Mouse (Mus musculus): ENCODE data around the gene Htr6.

The Htr6 gene

DNA sequence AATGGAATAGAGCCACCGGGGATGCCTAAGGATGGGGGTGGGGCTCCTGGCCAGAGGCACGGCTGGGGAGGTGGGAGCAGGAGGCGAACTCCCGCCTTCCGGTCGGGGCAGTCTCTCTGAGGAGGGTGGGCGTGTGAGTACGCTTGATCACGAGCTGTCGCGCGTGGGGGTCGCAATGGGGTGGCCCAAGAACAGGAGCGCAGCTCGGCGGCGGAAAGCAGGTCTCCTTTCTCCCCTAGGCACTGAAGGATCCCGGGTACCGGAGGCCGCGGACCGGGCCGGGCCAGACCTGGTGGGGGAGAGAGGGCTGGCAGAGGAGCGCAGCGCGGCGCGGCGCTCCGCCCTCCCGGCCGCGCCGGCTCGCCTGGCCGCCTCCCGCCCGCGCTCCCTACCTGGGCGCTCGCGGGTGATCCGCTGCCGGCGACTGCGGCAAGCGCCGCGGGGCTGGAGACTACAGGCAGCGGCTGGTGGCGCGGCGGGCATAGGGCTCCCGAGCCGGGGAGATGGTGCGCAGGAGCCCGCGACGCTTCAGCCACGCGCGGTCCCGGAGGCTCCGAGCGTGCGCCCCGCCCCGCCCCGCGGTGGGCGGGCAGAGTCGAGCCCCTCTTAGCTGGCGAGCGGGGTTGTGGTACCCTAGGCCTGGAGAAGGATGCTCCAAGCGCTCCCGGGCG, at the start of gene Htr6:
Gene Htr6 (minus strand): TSS at position 530 of the 671 bp plus-strand sequence.
- no peak for DNase-seq (ENCODE audit: low read depth, low spot score)

DNA sequence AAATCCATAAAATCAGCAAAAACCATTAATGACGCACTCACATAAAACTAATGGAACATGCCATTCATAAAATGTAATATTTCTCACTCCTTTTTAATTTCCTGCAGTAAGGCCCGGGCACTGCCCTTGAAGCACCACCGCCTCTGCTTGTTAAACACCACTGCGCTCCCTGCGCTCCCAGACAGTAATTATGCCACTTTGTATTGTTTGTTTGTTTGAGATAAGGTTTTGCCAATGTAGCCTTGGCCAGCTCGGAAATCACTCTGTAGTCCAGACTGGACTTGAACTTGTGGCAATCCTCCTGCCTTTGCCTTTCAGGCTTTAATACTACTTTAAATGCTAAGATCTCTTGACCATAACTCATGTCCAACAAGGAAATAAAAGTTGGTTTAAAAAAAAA, 49.6 kb upstream of the Htr6 start:
- DNase-seq (ENCODE audit: low read depth, low spot score) = no peak

DNA sequence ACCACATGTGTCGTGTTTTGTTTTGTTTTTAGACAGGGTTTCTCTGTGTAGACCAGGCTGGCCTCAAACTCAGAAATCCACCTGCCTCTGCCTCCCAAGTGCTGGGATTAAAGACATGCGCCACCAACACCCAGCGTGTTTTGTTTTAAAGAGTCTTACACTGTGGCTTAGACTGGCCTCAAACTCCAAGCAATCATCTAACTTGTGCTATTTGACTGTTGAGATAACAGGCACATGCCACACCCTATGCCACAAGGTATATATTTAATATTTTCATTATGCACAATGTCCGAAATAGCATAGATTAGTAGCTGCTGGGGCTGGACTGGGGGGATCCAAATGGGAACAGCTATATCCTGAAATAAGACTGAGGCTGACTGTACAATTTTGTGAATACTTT, 47.2 kb upstream of the Htr6 start:
- DNase-seq (ENCODE audit: low read depth, low spot score) = no peak

DNA sequence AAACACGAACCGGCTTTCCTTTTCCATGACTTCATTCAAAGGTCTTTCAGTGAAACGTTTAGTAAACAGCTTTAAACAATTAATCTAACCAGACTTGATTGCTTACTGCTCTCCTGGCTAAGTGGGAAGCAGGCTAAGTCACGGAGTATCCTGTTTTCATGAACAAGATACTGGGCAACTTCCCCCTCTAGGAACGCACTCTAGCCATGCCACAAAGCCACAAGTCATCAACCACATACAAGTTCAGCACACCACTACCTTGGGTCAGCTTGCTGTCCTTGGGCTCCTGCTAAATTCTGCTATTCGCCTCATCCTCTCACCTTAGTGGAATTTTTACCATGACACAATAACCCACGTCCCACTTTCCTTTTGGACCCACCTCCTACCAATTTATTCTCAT, 45.6 kb upstream of the Htr6 start:
- no peak for DNase-seq (ENCODE audit: low read depth, low spot score)

DNA sequence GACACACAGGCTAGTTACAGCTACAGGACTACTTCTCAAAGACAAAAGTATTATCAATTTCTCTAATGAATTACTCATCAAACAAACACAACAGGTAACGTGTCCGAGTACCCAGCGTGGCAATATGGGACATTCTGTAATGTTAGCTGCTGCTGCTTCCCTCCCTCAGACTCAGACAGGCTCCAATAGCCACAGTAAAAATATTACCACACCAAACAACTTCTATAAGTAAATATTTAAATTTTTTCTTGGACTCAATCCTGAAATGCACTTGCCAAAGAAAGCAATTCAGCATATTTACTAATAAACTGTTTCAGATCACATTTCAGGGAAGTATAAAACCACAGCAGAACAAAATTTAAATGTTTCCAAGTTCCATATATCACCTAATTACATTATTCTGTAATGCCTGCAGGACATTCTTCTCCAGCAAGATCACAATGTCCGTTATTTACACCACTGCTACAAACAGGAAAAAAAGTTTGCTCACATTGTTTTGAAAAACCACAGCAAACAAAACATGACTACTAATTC, 45.0 kb upstream of the Htr6 start:
- DNase-seq (ENCODE audit: low read depth, low spot score) = no peak

DNA sequence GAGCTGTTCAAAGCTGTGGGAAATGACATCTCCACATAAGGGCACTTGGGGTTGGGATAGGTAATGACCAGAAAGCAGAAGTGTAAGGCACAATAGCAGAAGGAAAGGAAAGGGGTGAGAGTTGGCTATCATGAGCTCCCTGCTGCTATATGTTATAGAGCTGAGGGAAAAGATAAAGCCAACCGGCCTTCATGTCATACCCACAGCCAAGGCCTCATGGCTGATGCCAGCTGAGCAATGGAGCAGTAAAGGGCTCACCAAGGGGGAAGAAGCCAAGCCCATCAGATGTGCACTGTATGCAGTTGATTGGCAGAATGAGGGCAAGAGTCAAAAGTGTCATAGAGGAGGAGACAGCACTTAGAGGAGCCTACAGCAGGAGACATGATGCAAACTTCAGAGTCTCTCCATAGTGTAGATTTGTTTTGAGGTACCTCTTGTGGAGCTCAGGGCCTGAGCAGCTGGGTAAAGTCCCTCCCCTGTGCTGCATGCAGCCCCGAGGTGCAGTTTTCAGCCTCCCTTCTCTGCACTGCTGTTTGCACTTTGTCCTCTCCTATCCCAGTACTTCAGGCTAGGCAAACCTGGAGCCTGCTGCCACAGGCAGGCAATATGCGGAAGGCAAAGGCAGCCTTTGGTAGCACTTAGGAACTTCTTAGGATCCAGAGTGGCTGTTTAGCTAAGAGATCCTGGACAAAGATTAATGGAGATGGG, 41.1 kb upstream of the Htr6 start:
- no peak for DNase-seq (ENCODE audit: low read depth, low spot score)

DNA sequence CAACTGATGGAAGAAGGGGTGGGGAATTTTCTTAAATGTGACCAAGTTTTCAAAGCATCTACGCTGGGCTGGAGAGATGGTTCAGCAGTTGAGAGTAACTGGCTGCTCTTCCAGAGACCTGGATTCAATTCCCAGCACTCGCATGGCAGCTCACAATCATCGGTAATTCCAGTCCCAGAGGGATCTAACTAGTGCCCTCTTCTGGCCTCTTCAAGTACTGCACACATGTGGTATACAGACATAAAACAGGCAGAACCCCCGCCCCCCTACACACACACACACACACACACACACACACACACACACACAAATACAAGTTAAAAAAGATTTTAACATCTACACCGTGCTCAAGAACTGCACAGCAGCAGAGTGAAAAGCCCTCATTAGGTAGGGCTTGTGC, 40.4 kb upstream of the Htr6 start:
- DNase-seq (ENCODE audit: low read depth, low spot score) = no peak

DNA sequence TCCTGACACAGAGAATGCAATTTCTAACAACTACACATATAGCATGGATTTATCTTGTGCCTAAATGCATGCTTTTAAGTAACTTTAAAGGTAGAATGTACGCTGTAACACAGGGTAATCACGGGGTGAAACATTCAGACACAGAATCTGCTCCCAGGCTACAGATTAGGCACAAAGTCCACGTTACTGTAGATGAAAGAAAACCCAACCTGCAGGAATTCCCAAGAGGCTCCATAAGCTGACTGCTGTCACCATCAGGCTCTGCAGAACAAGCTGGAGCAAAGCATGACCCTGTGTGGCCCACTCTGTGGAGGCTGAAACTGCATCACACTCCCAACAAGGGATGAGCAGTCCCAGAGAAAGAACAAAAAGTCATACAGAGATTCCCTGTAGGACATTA, 37.1 kb upstream of the Htr6 start:
- no peak for DNase-seq (ENCODE audit: low read depth, low spot score)

DNA sequence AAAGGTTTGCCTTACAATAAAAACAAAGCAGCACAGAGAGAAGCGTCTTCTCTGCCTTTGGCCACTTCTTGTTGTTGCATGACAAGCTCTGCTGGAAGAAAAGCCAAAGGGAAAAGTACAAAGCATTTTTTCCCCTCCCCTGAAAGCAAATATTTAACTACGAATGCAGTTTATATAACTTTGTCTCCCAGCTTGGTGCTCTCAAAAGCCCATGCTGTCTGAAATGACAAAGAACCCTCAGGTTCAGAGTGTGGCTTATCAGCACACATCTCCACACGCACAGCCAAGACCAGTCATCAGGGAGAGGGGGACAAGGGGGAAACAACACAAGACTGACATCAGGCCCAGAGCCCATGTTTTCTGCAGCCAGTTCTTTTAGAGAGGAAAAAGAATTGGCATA, 36.1 kb upstream of the Htr6 start:
- DNase-seq (ENCODE audit: low read depth, low spot score) = no peak

DNA sequence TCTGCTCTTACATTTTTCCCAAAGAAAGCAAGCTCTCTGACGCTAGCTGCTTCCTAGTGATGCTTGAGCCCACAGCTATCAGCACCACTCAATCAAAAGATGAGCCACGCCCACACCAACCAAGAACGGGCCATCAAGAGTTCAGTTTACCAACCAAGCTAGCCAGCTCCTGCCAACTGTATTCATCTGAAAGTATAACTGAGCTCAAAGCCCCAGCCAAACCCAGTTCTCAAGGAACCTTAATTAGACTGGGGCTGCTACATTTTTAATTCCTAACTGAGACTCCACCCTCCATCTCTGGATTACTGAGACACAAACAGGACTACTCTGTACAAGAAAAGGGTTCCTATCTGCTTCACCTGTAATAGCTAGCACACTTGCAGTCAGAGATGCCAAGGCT, 35.5 kb upstream of the Htr6 start:
- DNase-seq (ENCODE audit: low read depth, low spot score) = no peak

DNA sequence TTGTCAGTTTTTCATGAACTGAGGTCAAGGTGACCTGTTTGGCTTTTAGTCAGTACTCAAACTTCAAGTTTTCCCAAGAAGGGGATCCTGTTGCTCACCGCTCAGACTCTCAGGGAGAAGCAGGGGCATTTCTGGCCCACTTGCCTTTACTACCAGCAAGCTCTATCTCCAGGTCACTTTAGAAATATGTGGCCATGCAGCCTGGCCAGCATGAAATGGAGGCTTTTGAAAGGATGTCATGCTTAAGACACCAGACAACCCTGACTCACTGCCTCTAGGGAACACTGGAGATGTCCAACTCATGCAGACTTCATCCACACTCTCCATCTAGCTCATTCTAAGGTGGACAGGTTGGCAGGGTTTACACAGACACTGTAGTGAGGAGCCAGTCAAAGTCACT, 30.1 kb upstream of the Htr6 start:
- DNase-seq (ENCODE audit: low read depth, low spot score) = no peak

DNA sequence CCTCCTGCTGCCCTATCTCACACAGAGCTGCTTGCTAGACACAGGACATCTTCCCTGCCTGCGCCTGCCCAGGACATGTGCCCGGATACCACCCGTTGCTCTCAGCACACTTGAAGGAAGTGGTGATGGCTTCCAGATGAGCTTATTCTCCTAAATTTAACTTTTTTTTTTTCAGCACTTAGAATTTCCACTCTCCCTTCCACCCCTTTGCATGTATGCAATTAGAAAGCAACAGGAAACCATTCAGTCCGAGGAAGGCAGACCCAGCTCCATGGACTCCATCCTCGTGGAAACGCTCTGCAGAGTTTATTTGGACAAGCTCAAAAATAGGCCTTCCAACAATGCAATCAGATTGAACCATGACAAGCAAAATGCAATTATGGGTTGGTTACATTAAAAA, 26.2 kb upstream of the Htr6 start:
- no peak for DNase-seq (ENCODE audit: low read depth, low spot score)

DNA sequence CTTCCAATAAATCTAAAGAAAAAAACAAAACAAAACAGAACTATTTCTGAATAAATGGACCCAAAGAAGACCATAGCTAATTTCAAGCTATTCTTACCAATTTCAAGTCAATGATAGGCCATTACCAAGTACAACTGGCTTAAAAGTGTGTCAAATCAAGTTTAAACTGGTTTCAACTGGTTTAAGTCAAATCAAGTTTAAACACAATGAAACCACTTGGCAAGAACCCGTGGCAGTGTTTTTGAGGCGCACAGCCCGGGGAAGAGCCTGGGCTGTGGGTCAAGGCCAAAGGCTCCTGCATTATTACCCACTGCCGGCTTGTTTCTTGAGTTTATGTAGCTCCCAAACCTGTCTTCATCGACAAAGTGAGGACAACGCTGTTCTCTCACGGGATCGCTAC, 25.0 kb upstream of the Htr6 start:
- DNase-seq (ENCODE audit: low read depth, low spot score) = no peak

DNA sequence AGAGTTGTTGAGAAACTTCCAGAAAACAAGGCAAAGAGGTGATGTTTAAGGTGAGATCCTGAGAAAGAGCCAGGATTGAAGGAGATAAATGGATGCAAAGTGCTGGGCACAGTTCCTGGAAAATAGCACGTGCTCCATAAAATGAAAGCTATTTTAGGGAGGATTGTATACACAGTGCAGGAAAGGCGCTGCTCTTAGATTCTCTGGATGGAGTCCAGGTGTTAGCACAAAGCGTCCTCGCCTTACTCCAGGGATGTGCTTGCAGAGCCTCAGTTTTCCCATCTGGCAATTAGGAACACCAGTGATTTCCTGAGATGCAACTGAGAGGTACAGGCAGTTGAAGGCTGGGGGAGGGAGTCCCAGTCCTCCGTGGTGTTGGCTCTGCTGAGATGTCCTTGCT, 20.8 kb upstream of the Htr6 start:
- DNase-seq (ENCODE audit: low read depth, low spot score) = no peak

DNA sequence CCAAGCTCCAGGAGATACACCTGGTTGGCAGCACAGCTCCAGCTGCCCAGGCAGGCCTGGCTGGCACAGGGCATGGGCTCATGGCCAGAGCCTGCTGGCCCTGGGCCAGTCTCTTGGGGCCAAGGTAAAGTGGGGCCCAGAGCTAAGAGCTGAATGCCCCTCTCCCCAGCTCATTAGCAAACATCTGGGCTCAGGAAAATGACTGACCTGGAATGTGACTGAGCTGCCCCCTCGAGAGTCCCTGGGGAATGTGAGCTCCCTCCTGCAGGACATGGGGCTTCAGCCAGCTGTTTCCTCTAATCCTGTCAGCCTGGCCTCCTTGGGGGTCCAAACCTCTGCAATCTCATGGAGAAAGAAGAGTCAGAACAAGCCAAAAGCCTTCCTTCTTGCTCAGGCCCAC, 20.0 kb upstream of the Htr6 start:
- DNase-seq (ENCODE audit: low read depth, low spot score) = no peak

DNA sequence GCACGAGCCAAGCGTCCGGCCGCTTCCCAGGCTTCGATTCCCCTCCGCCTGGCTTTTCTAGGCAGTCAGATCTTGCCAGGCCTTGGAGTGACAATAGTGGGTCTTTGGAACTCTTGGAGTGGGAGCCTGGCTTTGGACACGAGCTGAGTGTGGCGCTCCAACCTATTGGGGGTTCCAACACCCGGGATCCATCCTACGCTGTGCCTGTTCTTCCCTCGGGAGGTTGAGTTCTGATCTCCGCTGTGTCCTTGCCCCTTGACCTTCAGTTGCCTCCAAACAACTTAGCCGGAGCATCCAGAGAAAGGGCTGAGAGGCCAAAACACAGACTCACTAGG, 17.8 kb upstream of the Htr6 start:
- no peak for DNase-seq (ENCODE audit: low read depth, low spot score)

DNA sequence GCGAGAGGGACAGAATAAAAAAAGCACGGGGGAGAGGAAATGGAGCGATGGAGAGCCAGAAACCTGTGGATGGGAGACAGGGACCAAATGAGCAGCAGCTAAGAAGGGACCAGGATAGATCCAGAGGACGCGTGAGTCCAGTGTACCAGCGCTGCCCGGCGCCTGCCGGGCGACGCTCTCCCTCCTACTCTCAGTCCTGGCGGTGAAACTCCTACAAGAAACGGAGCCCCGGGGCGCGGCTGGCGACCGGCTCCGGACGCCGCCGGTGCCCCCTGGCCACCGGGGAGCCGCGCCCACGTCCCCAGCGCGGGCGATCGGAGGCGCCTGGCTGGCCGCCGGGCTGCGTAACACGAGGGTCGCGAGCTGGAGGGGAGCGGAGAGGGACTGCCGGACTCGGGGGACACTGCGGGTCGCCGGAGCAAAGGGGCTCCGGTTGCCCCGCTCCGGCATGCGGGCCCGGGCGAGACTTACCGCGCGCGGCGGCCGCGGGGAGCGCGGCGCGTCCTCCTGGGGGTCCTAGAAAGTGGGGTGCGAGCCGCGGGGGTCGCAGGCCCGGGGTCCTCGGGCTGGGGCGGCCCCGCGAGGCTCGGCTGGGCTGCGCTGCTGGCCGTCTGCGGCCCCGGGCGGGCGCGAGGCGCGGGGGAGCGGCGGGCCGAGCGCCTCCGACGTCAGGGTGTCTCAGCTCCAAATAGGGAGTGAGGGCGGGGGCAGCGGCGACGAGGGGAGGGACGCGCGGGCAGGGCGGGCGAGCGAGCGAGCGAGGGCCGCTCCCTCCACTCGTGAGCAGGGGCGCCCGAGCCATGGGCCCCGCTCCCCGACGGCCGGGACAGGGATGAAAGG, 17.2 kb upstream of the Htr6 start, which contains the start of gene Nbl1:
Gene Nbl1 (minus strand): TSS at position 638 of the 840 bp plus-strand sequence.
- DNase-seq (ENCODE audit: low read depth, low spot score) = no peak

DNA sequence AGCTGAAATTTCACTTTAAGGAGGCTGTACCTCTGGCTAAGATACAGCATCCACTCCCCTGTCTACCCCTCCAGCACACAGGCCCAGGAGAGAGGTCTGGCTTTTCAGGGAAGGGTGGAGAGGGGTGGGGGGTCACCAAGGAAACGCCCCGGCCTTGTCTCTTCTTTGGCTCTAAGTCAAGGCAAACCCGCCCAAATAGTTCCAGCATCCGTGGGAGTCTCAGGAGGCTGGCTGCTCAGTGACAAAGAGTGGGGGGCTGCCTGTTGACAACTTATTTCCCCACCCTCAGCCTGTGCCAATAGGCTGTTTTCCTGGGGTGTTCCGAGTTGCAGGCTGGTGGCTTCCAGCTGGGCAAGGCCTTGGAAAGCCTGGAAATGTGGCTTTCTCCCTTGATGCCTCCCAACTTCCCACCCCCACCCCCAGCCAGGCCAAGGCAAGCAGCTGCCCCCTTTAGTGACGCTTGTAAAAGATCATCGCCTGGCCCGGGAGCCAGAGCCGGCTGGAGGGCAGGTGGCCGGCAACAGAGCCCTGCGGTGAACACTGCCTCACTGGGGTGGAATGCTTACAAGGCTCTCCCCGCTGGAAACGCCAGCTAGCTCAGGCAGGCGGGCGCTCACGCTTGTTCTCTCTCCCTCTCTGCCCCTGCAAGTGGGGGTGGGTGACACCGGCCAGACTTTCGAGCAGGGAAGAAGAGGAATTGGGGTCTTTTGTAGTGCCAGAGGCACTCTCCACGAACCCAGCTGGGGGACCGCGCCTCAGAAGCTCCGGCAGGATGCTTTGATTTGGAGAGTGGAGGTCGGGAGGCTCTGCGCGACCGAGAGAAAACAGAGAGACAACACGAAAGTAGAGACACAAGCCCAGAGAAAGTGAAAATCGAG, 16.3 kb upstream of the Htr6 start:
- no peak for DNase-seq (ENCODE audit: low read depth, low spot score)

DNA sequence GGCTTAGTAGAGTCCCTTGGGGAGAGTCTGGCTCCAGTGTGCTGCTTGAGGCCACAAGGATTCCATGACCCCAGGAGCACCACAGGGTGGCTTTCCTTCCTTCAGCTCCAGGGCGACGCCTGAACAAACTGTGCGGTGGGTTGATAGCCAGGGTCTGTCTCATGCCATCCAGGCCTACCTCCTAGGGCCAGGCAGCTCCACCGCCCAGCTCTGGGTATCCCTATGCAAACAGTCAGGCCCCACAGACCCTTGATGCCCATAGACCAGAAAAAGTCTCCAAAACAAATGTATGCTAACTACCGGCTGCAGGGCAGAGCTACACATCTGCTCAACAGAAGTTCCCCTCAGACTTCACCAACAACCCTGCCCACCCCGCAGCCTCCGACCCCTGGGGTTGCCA, 15.7 kb upstream of the Htr6 start:
- no peak for DNase-seq (ENCODE audit: low read depth, low spot score)

DNA sequence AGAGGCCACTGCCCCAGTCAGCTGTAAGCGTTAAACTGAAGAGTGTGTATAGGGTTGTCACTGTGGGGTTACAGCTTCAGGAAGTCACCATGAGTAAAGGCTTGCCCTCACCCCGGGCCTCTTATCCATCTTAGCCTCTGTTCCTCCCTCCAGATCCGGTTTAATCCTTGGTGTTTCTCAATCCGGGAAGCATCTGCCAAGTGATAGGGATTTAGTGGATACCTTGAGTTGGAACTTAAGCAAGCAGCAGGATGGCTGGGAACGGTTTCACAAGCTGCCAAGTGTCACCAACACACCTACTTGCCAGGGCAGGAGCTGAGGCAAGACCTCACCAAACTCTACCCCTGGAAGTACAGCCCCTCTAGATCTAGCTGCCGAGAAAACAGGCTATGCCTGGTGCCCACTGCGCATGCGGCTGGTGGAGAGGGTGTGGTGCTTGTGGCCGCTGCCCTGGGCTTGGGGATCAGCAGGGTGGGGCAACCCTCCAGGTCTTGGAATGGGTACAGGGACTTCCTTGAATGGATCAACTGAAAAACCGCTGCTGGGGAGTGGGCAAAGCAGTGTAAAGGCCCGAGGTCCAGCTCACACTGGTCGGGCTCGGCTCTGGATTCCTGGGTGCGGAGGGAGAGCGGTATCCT, 15.1 kb upstream of the Htr6 start:
- no peak for DNase-seq (ENCODE audit: low read depth, low spot score)
